Mouse (Mus musculus): ENCODE data around the gene Dlgap1.

Dlgap1 gene

DNA sequence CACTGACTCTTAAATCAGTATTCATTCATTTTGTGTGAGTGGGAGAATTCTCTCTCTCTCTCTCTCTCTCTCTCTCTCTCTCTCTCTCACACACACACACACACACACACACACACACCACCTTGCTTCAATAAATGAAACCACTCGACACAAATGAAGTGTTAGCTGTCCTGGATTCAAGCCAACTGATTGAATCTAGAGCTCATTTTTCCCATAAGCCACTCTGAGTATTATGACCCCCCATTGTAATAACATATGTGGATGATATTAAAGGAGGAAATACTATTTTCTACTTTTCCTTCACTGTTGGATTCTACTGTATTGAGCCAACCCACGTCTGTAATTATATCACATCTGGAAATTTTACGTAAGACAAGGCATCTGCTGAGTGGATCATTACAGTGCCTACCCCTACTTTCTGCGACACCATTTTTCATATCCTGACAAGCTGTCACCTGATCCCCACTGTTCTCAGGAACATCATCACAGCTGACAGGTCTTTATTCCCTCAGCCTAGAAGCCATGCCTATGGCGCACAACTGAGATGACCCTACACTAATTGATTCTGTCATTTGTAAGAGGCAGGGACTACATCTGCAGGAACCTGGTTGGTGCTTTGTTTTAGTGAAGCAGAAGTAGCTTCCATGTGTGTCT lies 645.7 kb downstream of the Dlgap1 start:
- in situ Hi-C loops (cut with MboI, MseI) = no loop called here

GRCm38 (mm10) chr17:70622493-70622892 lies 653.6 kb downstream of the Dlgap1 start:
- in situ Hi-C loops (cut with MboI, MseI) = no loop called here

- in situ Hi-C loops (cut with MboI, MseI) = no loop called here
These were observed 657.5 kb downstream of the Dlgap1 start for GRCm38 (mm10) chr17:70626396-70626795.

DNA sequence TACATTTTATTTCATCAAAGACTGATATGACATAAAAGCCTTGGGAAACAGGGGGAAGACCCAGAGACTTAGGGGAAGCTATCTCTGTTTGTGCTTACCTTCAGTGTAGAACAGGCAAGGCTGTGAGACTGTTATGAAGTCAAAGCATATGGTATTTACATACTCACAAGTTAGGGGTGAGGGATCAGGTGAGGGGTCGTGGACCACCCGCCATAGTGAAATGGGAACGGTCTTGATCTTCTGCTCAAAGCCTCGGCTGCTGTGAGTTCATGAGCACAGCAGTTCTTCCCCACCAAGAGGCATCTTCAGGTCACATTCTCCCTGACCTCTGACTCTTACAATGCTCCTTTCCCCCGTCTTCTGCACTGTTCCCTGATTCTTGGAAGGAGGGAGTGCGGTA lies 658.1 kb downstream of the Dlgap1 start:
- in situ Hi-C loops (cut with MboI, MseI) = no loop called here

DNA sequence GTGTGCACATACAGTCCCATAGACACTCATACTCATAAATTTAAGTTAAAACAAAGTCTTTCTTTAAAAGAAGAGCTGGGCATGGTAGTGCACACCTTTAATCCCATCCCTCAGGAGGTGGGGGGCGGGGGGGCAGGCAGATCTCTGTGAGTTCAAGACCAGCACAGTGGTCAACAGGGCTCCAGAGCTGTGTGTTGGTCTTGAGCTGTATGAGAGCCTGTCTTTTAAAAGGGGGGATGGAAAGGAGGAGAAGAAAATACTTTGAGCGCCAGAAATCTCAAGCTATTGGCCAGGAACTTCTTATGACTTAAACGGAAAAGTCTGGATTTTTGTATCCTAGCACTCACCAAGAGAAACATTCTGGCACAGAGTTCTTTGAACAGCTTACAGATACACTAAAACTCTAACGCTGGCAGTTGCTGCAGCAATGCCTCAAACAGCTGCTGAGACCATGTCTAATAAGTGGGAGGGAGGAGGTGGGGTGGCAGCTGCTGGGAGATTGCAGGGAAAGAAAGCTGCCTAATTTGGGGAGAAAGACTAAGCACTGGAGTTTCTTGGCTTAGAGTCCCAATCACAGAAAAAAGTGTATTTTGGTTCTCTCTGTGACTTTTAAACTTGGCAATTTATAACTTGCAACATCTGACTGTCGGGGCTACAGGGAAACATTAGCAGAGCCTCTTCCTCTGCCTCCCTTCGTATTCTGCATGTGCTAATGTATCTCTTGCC lies 660.9 kb downstream of the Dlgap1 start:
- in situ Hi-C loops (cut with MboI, MseI) = no loop called here

GRCm38 (mm10) chr17:70633181-70633944 lies 664.5 kb downstream of the Dlgap1 start:
- in situ Hi-C loops (cut with MboI, MseI) = no loop called here

DNA sequence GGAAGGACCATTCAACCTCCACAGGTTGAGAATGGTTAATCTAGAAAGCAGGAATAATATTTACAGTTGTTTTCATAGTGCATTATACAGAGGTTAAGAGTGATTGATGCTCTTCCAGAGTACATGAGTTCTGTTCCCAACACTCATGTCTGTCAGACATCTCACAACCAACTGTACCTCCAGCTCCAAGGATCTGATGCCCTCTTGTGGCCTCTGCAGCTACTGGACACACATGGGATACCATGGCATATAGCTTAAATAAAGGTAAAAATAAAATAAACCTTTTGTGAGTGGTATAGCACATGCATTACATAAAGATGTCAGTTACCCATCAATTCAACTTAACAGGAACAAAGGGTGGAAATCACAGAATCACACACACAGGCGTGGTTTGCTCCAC lies 674.3 kb downstream of the Dlgap1 start:
- in situ Hi-C loops (cut with MboI, MseI) = no loop called here

- in situ Hi-C loops (cut with MboI, MseI) = no loop called here
These were observed 677.8 kb downstream of the Dlgap1 start for GRCm38 (mm10) chr17:70646641-70647040.

GRCm38 (mm10) chr17:70661382-70661781 lies 692.5 kb downstream of the Dlgap1 start:
- in situ Hi-C loops (cut with MboI, MseI) = no loop called here

- in situ Hi-C loops (cut with MboI, MseI) = no loop called here
These were observed 695.1 kb downstream of the Dlgap1 start for GRCm38 (mm10) chr17:70663992-70664391.

DNA sequence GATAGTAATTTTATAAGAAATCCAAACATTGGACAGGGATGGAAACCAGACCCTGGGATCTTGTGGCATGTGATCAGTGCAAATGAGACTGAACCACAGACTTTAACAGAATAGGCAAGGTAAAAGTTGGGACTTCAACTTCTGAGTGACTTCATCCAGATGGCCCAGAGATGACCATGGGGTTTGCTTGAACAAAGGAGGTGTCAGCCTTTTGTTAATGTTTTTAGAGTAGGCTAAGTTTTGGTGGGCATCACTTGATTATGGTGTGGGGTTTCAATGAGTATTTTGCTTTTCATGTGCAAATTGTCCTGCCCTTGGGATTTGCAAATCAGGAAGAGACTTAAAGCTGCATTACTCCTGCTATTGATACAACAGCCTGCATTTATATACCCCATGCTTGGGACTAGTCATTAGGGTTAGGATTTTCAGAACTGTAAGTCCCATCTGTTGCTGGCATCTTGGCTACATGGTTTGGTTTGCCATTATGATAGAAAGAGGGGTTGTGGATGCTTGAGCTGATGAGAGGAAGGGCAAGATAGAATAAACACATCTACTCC lies 695.7 kb downstream of the Dlgap1 start:
- in situ Hi-C loops (cut with MboI, MseI) = no loop called here

- in situ Hi-C loops (cut with MboI, MseI) = no loop called here
These were observed 705.1 kb downstream of the Dlgap1 start for GRCm38 (mm10) chr17:70673985-70674384.

GRCm38 (mm10) chr17:70676522-70676921 lies 707.6 kb downstream of the Dlgap1 start:
- in situ Hi-C loops (cut with MboI, MseI) = no loop called here

GRCm38 (mm10) chr17:70683561-70684167 lies 714.8 kb downstream of the Dlgap1 start:
- in situ Hi-C loops (cut with MboI, MseI) = no loop called here

- in situ Hi-C loops (cut with MboI, MseI) = no loop called here
These were observed 721.3 kb downstream of the Dlgap1 start for GRCm38 (mm10) chr17:70690174-70690573.

DNA sequence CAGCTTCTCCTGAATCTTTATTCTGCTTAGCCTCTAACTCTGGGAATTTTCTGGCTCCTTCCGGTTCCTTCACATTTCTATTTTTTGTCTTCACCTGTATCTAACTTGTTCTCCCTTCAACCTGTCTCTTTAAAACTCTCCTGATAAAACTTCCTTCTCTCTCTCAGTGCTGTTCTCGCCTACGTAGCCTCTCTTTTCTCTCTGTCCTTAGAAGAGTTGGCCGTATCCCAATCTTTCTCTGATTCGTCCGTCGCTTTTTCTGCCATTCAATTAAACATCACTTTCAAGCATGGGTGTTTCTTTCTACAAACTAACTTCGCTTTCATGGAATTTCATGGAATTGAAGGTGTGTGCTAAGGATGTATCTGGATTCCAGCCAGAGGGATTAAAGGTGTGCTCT lies 721.7 kb downstream of the Dlgap1 start:
- in situ Hi-C loops (cut with MboI, MseI) = no loop called here

DNA sequence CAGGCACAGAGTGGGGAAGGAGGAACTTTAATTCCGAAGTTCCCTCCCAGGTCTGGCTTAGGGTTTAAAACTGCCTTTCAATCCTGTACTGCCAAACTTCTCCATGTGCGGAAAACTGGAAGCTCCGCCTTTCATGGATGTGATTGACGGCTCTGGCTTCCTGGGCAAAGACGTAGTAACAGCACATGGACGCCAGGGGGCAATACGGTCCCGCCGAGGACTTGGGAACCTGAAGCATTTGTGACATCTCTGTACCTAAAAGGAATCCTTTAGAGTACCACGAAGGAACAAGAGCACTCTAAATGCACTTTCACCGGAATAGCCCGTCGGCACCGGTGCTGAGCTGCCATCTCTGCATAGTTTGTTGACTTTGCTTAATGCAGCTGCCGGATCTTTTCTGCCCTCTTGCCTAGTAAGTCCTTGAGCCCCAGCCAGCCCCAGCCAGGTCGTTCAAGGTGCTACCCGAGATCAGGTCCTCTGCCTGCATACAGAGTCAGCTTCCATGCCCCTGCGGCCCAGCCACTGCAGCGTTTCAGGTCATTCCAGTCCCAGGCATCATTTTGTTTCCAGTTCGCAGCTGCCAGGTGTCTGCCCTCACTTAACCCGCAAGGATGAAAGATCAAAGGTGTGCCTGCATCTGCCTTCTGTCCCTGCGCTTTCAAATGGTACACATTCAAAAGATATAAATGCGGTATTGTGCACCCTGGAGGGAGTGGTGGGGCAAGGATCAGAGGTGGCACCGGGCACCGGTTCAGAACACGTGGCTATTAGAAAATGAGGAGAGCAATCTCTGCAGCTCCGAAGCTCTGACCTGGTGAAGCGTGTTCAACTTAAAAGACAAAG lies 738.3 kb downstream of the Dlgap1 start:
- in situ Hi-C loops (cut with MboI, MseI) = no loop called here

- in situ Hi-C loops (cut with MboI, MseI) = no loop called here
These were observed 738.9 kb downstream of the Dlgap1 start for GRCm38 (mm10) chr17:70707819-70708140.

GRCm38 (mm10) chr17:70709545-70709944 lies 740.7 kb downstream of the Dlgap1 start:
- in situ Hi-C loops (cut with MboI, MseI) = no loop called here

DNA sequence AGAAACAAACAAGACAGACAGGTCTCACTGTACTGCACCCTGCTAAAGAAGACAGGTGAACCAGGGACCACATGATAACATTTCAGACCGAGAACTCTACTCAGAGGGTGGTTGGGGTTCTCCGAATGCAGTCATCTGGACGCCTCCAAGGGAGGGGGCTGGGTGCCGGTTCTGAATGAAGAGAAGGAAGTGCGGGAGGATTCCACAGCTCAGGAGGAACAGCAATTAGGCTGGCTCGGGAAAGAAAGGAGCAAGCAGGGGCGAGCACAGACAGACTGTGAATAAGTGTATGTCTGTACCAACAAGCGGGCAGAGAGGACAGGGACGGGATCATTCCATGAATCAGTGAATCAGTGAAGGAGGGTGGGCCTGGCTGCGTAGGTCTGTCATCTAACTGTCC lies 744.6 kb downstream of the Dlgap1 start:
- in situ Hi-C loops (cut with MboI, MseI) = no loop called here

DNA sequence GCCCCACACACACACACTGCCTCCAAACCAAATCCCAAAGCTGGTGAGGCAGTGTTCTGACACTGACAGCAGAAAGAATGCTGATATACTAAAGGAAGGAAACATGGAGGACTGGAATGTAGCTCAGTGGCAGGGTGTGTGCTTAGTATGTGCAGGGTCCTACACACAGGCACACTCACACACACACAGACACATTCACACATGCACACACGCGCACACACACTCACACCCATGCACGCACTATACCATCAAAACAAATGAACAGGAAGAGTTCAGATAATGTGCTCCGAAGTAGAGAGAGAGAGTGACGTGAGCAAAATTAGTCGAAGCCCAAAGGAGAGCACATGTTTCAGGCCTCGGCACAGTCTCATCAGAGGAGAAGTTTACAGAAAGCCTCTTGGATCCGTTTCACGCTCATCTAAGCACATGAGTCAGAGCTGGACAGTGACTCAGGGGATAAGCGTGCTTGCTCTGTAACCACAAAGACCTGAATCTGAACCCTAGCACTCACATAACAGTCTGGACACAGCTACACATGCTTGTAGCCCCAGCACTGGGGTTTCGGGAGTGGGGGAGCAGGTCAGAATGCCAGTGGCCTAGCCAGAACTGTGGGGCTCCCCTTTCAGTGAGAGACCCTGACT lies 750.9 kb downstream of the Dlgap1 start:
- in situ Hi-C loops (cut with MboI, MseI) = no loop called here
